Mouse (Mus musculus) heart, postnatal 14 days (tissue): ENCODE results near the gene Tagln3. TPM values are rescaled to one million over a fixed set of nuclear protein-coding genes. Genes with fewer than 3 reads are reported as not detected.

Source experiments
- DNase-seq, 2 experiments: peaks; one replicate each; pipeline ENCODE4 v3.0.0; 2021 to 2022
- intact Hi-C: fragments of 180-260 bp; cut with DNase I; formaldehyde crosslinking; loops from one replicate; pipeline ENCODE4 v1.15.1; 2025
- long read RNA-seq, 2 experiments: library from polyadenylated mRNA; stranded (forward); transcript quantifications; one replicate each; pipeline ENCODE4 v2.0.0; 2021
- total RNA-seq, 2 experiments: library from RNA; stranded (reverse); gene quantifications; 2 replicates each; pipeline ENCODE4 v1.2.3; 2021

Gene Tagln3
- under 1 TPM; 0.38 to 0.54 TPM for total RNA-seq
- long read RNA-seq, experiment 1, result 0 reads
- long read RNA-seq, experiment 2, result 0 reads

GRCm38 (mm10) chr16:45724061-45724741, at the start of gene Tagln3:
Gene Tagln3 (minus strand): TSS chr16:45724608.
- DNase-seq, result peak; percentile 8 to 22
- intact Hi-C loops, result no loop called here

GRCm38 (mm10) chr16:45770914-45771313, 46.5 kb upstream of the Tagln3 start:
- no peak for DNase-seq
- intact Hi-C loops, result no loop called here

GRCm38 (mm10) chr16:45767853-45768640, 43.6 kb upstream of the Tagln3 start:
- intact Hi-C loops, result no loop called here
- DNase-seq, result no peak

GRCm38 (mm10) chr16:45767434-45767833, 43.0 kb upstream of the Tagln3 start:
- no peak for DNase-seq
- intact Hi-C loops, result no loop called here

- intact Hi-C loops, result no loop called here
- no peak for DNase-seq
Measured at GRCm38 (mm10) chr16:45765801-45766494, 41.5 kb upstream of the Tagln3 start.

- intact Hi-C loops, result no loop called here
Measured at GRCm38 (mm10) chr16:45765102-45765501, 40.7 kb upstream of the Tagln3 start.

GRCm38 (mm10) chr16:45762859-45763505, 38.6 kb upstream of the Tagln3 start:
- no peak for DNase-seq
- intact Hi-C loops, result loop anchor here (5.0 kb wide), 2 partner anchors 34 to 54 kb away; no protein-coding TSS in a partner anchor

More at GRCm38 (mm10) chr16:45765102-45765501, 40.7 kb upstream of the Tagln3 start:
- DNase-seq, result no peak

GRCm38 (mm10) chr16:45761425-45761824, 37.0 kb upstream of the Tagln3 start:
- DNase-seq, result no peak
- intact Hi-C loops, result loop anchor here (5.0 kb wide), 2 partner anchors 36 to 56 kb away; no protein-coding TSS in a partner anchor

GRCm38 (mm10) chr16:45758726-45759269, 34.4 kb upstream of the Tagln3 start:
- intact Hi-C loops, result loop anchor here (5.0 kb wide), 2 partner anchors 84 to 264 kb away; no protein-coding TSS in a partner anchor
- DNase-seq, result no peak

- DNase-seq, result peak; percentile 55 to 59
- intact Hi-C loops, result loop anchor here (2.0 to 5.0 kb wide), 3 partner anchors 85 to 265 kb away; no protein-coding TSS in a partner anchor
Measured at GRCm38 (mm10) chr16:45757421-45758078, 33.1 kb upstream of the Tagln3 start.

- intact Hi-C loops, result loop anchor here (2.0 to 5.0 kb wide), 3 partner anchors 85 to 265 kb away; no protein-coding TSS in a partner anchor
- DNase-seq, result peak; percentile 18 to 60
Measured at GRCm38 (mm10) chr16:45756855-45757254, 32.4 kb upstream of the Tagln3 start.

GRCm38 (mm10) chr16:45743591-45744144, 19.3 kb upstream of the Tagln3 start:
- no peak for DNase-seq
- intact Hi-C loops, result loop anchor here (10.0 kb wide), 1 partner anchor 579 kb away; no protein-coding TSS in a partner anchor

- intact Hi-C loops, result loop anchor here (10.0 kb wide), 1 partner anchor 578 kb away; no protein-coding TSS in a partner anchor
- peak; percentile 97 to 98 for DNase-seq
Measured at GRCm38 (mm10) chr16:45742615-45743476, 18.4 kb upstream of the Tagln3 start, which contains the start of gene Abhd10. Gene Abhd10 (minus strand): TSS chr16:45742955.

GRCm38 (mm10) chr16:45737880-45738279, 13.5 kb upstream of the Tagln3 start:
- no peak for DNase-seq

GRCm38 (mm10) chr16:45736724-45737123, 12.3 kb upstream of the Tagln3 start:
- intact Hi-C loops, result no loop called here

More at GRCm38 (mm10) chr16:45737880-45738279, 13.5 kb upstream of the Tagln3 start:
- intact Hi-C loops, result no loop called here

GRCm38 (mm10) chr16:45729163-45729562, 4.8 kb upstream of the Tagln3 start:
- DNase-seq, result no peak
- intact Hi-C loops, result no loop called here

More at GRCm38 (mm10) chr16:45736724-45737123, 12.3 kb upstream of the Tagln3 start:
- DNase-seq, result no peak

- intact Hi-C loops, result no loop called here
- no peak for DNase-seq
Measured at GRCm38 (mm10) chr16:45724742-45725102, 314 bp upstream of the Tagln3 start.
